Mouse (Mus musculus): Measurements from ENCODE around the gene Fgr.
A peak's percentile ranks its signal among the peaks of the same experiment; 100 is the strongest.

Fgr gene

GRCm38 (mm10) chr4:132988581-132989355 is 14.9 kb downstream of the Fgr start:
- DNase-seq (ENCODE audit: low spot score) = no peak

GRCm38 (mm10) chr4:132993553-132993952 is 19.7 kb downstream of the Fgr start:
- no peak for DNase-seq (ENCODE audit: low spot score)

- DNase-seq (ENCODE audit: low spot score) = no peak
Measured at GRCm38 (mm10) chr4:132997469-132998237, 23.8 kb downstream of the Fgr start.

GRCm38 (mm10) chr4:133002896-133003295 is 29.0 kb downstream of the Fgr start:
- peak; percentile 91 for DNase-seq (ENCODE audit: low spot score)

- DNase-seq (ENCODE audit: low spot score) = peak; percentile 74
Measured at GRCm38 (mm10) chr4:133003316-133004018, 29.6 kb downstream of the Fgr start.

GRCm38 (mm10) chr4:133005233-133005632 is 31.3 kb downstream of the Fgr start:
- DNase-seq (ENCODE audit: low spot score) = peak; percentile 95

- peak; percentile 52 for DNase-seq (ENCODE audit: low spot score)
Measured at GRCm38 (mm10) chr4:133005885-133006451, 32.1 kb downstream of the Fgr start.

- no peak for DNase-seq (ENCODE audit: low spot score)
Measured at GRCm38 (mm10) chr4:133007513-133008380, 33.9 kb downstream of the Fgr start.

GRCm38 (mm10) chr4:133009131-133009530 is 35.2 kb downstream of the Fgr start:
- peak; percentile 68 for DNase-seq (ENCODE audit: low spot score)

- DNase-seq (ENCODE audit: low spot score) = no peak
Measured at GRCm38 (mm10) chr4:133009676-133010075, 35.8 kb downstream of the Fgr start.

GRCm38 (mm10) chr4:133010611-133011010 is 36.7 kb downstream of the Fgr start:
- peak; percentile 45 for DNase-seq (ENCODE audit: low spot score)

- peak; percentile 95 for DNase-seq (ENCODE audit: low spot score)
Measured at GRCm38 (mm10) chr4:133011028-133011820, 37.3 kb downstream of the Fgr start, which contains the start of gene Ahdc1. TSS of gene Ahdc1 (plus strand) at chr4:133011260.

- DNase-seq (ENCODE audit: low spot score) = peak; percentile 42
Measured at GRCm38 (mm10) chr4:133011821-133012775, 38.2 kb downstream of the Fgr start.

- DNase-seq (ENCODE audit: low spot score) = peak; percentile 67
Measured at GRCm38 (mm10) chr4:133012776-133013265, 38.9 kb downstream of the Fgr start.

- peak; percentile 78 for DNase-seq (ENCODE audit: low spot score)
Measured at GRCm38 (mm10) chr4:133013266-133013891, 39.5 kb downstream of the Fgr start.

- DNase-seq (ENCODE audit: low spot score) = peak; percentile 69
Measured at GRCm38 (mm10) chr4:133014088-133014487, 40.2 kb downstream of the Fgr start.

GRCm38 (mm10) chr4:133014896-133015709 is 41.2 kb downstream of the Fgr start:
- peak; percentile 94 for DNase-seq (ENCODE audit: low spot score)
